Mouse (Mus musculus) hindbrain, embryonic 16.5 days (tissue): ENCODE results near the gene Klk9. TPM values are rescaled to one million over a fixed set of nuclear protein-coding genes. Genes with fewer than 3 reads are reported as not detected.

Source experiments
- ATAC-seq: fragments of 200-750 bp; cut with Nextera tagmentation; 2 replicates; pipeline ENCODE4 v1.8.0; 2017; ENCODE audit warnings: moderate TSS enrichment, moderate library complexity
- H3K27ac ChIP-seq: fragments of 300-500 bp; sonication (generic); 2 replicates; pipeline ENCODE4 v1.5.1; 2014; ENCODE audit warnings: low read depth, mild to moderate bottlenecking, control low read depth, low read length, moderate library complexity
- H3K27me3 ChIP-seq: fragments of 300-500 bp; sonication (generic); replicated peaks from 2 replicates; pipeline ENCODE4 v1.6.1; 2014; ENCODE audit warnings: low read length; ENCODE audit not compliant: control insufficient read depth, insufficient read depth
- H3K36me3 ChIP-seq: fragments of 300-500 bp; sonication (generic); 2 replicates; pipeline ENCODE4 v1.6.1; 2014; ENCODE audit warnings: mild to moderate bottlenecking, low read length, moderate library complexity, mixed read lengths; ENCODE audit not compliant: control insufficient read depth, insufficient read depth
- H3K4me1 ChIP-seq: fragments of 300-500 bp; sonication (generic); 2 replicates; pipeline ENCODE4 v1.6.1; 2014; ENCODE audit warnings: low read depth, low read length; ENCODE audit not compliant: control insufficient read depth, insufficient read depth
- H3K4me2 ChIP-seq: fragments of 300-500 bp; sonication (generic); 2 replicates; pipeline ENCODE4 v1.6.1; 2014; ENCODE audit warnings: mild to moderate bottlenecking, low read length, control low read depth, moderate library complexity
- H3K4me3 ChIP-seq: fragments of 300-500 bp; sonication (generic); 2 replicates; pipeline ENCODE4 v1.5.1; 2014; ENCODE audit warnings: mild to moderate bottlenecking, low read length, control low read depth, moderate library complexity
- H3K9ac ChIP-seq: fragments of 300-500 bp; sonication (generic); 2 replicates; pipeline ENCODE4 v1.6.1; 2014; ENCODE audit warnings: low read depth, mild to moderate bottlenecking, control low read depth, low read length, moderate library complexity
- H3K9me3 ChIP-seq: fragments of 300-500 bp; sonication (generic); 2 replicates; pipeline ENCODE4 v1.6.1; 2014; ENCODE audit warnings: mild to moderate bottlenecking, low read length, moderate library complexity; ENCODE audit not compliant: control insufficient read depth
- WGBS: fragments of 180-500 bp; shearing (Covaris S2); extraction: QIAGEN DNeasy Blood & Tissue Kit; methylation state at CpG from one replicate; pipeline ENCODE4 v1.1.7; 2014; 5-methylcytosine and 5-hydroxymethylcytosine counted together
- polyA plus RNA-seq: library from polyadenylated mRNA; unstranded; fragments of >200 nt; fragmentation: Nextera tagmentation; extraction: Ambion mirVana; gene quantifications from 2 replicates; pipeline ENCODE4 v1.2.1, GENCODE M21; 2015

Gene Klk9
- polyA plus RNA-seq, 1 experiment from 2014 or later, result 0.10 TPM

DNA sequence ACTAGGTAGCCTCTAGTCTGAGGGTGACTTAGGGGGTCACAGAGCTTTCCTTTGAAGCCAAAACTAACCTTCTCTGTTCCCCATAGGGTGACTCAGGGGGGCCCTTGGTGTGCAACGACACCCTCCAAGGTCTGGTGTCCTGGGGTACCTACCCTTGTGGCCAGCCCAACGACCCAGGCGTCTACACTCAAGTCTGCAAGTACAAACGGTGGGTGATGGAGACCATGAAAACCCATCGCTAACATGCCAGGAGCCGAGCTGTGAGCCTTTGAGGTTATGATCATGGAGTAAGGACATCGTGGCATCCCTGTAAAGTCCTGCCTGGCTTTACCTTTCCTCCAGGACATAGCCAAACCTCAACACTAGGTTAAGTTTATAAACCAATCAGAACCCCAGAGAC lies 23.5 kb downstream of the Klk9 start:
- H3K4me2 ChIP-seq, result no peak overlapping the region
- no peak for ATAC-seq
- H3K9me3 ChIP-seq, result no peaks in the 10 kb centered on the region
- H3K4me3 ChIP-seq, result no peak overlapping the region
- no peaks in the 10 kb centered on the region for H3K4me1 ChIP-seq
- no peak overlapping the region for H3K9ac ChIP-seq
- no peaks in the 10 kb centered on the region for H3K27me3 ChIP-seq
- H3K27ac ChIP-seq, result no peak overlapping the region
- H3K36me3 ChIP-seq, result no peaks in the 10 kb centered on the region
- 86% methylated on average over 7 of the region's 7 CpGs for WGBS

GRCm38 (mm10) chr7:43816746-43817145 lies 25.1 kb downstream of the Klk9 start:
- Histone ChIP-seq H3K4me1 (no peaks in the 10 kb centered on the region), H3K4me3 (no peak overlapping the region), H3K27ac (no peak overlapping the region), H3K36me3 (no peaks in the 10 kb centered on the region), H3K9me3 (no peaks in the 10 kb centered on the region), H3K4me2 (no peak overlapping the region), H3K27me3 (no peaks in the 10 kb centered on the region), H3K9ac (no peak overlapping the region)
- ATAC-seq, result no peak

DNA sequence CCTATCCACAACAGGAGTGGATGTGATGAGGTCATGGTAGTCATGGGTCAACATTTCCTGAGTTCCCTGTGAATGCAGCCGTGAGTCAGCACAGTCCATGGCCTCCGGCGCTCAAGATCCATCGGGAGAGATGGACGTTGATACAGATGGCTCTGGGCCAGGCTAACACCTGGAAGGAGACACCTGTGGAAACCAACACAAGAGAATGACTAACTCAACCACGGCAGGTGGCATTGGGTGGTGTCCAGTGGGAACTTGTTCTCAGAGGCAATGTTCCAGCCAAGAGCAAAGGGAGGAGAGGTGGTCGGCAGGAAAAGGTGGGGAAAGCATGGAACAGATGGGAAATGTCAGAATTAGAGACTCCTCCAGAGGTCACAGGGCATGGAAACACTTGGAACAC lies 29.9 kb downstream of the Klk9 start:
- H3K27ac ChIP-seq, result no peak overlapping the region
- no peak overlapping the region for H3K4me2 ChIP-seq
- no peak overlapping the region for H3K9ac ChIP-seq
- H3K4me1 ChIP-seq, result no peaks in the 10 kb centered on the region
- ATAC-seq, result no peak
- no peak overlapping the region for H3K4me3 ChIP-seq
- H3K36me3 ChIP-seq, result no peaks in the 10 kb centered on the region
- no peaks in the 10 kb centered on the region for H3K9me3 ChIP-seq
- H3K27me3 ChIP-seq, result no peaks in the 10 kb centered on the region
- 93% methylated on average over 7 of the region's 7 CpGs for WGBS

- no peak within 1 kb of the TSS for H3K27ac ChIP-seq
- no peaks in the 10 kb centered on the region for H3K4me1 ChIP-seq
- no peaks in the 10 kb centered on the region for H3K9me3 ChIP-seq
- ATAC-seq, result no peak
- no peaks in the 10 kb centered on the region for H3K27me3 ChIP-seq
- no peaks in the 10 kb centered on the region for H3K36me3 ChIP-seq
- no peak within 1 kb of the TSS for H3K4me3 ChIP-seq
- H3K4me2 ChIP-seq, result no peak within 1 kb of the TSS
- 71% methylated on average over 10 of the region's 10 CpGs for WGBS
- no peak within 1 kb of the TSS for H3K9ac ChIP-seq
Observed at GRCm38 (mm10) chr7:43824199-43824598, 32.5 kb downstream of the Klk9 start, which contains the start of gene Klk6. Klk6 (plus strand) TSS chr7:43824499.

- H3K36me3 ChIP-seq, result no peaks in the 10 kb centered on the region
- H3K9me3 ChIP-seq, result no peaks in the 10 kb centered on the region
- no peak overlapping the region for H3K9ac ChIP-seq
- WGBS, result 83% methylated on average over 5 of the region's 5 CpGs
- H3K4me1 ChIP-seq, result no peaks in the 10 kb centered on the region
- H3K4me3 ChIP-seq, result no peak overlapping the region
- no peak for ATAC-seq
- no peaks in the 10 kb centered on the region for H3K27me3 ChIP-seq
- H3K4me2 ChIP-seq, result no peak overlapping the region
- no peak overlapping the region for H3K27ac ChIP-seq
Observed at GRCm38 (mm10) chr7:43826056-43826455, 34.4 kb downstream of the Klk9 start.

DNA sequence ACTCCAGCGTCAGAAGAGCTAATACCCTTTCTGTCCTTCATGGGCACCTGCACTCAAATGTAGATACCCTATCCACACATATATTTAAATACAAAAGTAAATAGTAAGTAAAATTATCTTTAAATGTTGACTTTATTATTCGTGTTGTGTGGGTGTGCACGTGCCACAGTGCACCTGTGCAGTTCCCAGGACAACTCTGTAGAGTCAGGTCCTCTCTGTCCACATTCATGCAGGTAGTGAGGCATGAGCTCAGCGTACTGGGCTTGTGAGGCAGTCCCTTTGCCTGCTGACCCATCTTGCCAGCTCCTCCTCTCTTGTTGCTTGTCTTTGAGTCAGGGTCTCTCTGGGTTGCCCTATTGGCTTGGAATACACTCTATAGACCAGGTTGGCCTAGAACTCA lies 36.0 kb downstream of the Klk9 start:
- H3K27me3 ChIP-seq, result no peaks in the 10 kb centered on the region
- no peak overlapping the region for H3K4me3 ChIP-seq
- no peaks in the 10 kb centered on the region for H3K36me3 ChIP-seq
- ATAC-seq, result no peak
- H3K27ac ChIP-seq, result no peak overlapping the region
- no peak overlapping the region for H3K4me2 ChIP-seq
- H3K9ac ChIP-seq, result no peak overlapping the region
- no peaks in the 10 kb centered on the region for H3K9me3 ChIP-seq
- no peaks in the 10 kb centered on the region for H3K4me1 ChIP-seq
- 83% methylated on average over 4 of the region's 4 CpGs for WGBS

- no peak overlapping the region for H3K4me2 ChIP-seq
- H3K36me3 ChIP-seq, result no peaks in the 10 kb centered on the region
- H3K27ac ChIP-seq, result no peak overlapping the region
- no peaks in the 10 kb centered on the region for H3K4me1 ChIP-seq
- ATAC-seq, result no peak
- no peaks in the 10 kb centered on the region for H3K27me3 ChIP-seq
- H3K9ac ChIP-seq, result no peak overlapping the region
- H3K4me3 ChIP-seq, result no peak overlapping the region
- no peaks in the 10 kb centered on the region for H3K9me3 ChIP-seq
- WGBS, result 93% methylated on average over 8 of the region's 8 CpGs
Observed at GRCm38 (mm10) chr7:43829006-43829405, 37.3 kb downstream of the Klk9 start.

DNA sequence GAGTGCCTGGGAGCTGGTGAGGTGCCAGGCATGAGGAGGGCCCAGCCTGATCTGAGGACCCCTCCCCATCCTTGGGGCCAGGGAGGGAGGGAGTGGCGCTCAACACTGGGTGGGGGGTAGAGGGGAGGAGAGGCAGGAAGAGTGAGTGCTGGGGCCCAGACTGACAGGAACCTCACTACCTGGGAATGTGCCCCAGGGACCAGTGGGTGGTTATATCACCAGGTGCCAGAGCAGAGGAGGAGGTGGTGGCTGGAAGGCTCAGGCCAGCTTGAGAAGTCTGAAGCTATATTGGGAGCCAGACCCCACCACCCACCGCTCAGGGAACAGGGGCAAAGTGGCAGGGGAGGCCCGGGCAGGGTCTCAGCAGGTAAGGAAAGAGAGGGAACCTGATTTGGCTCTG lies 50.0 kb downstream of the Klk9 start, which contains the start of gene Klk5:
TSS of gene Klk5 (plus strand) at position 271 of the 400 bp plus-strand sequence.
- no peaks in the 10 kb centered on the region for H3K9me3 ChIP-seq
- 52% methylated on average over 3 of the region's 3 CpGs for WGBS
- H3K27me3 ChIP-seq, result no peaks in the 10 kb centered on the region
- ATAC-seq, result no peak
- H3K36me3 ChIP-seq, result no peaks in the 10 kb centered on the region
- no peak within 1 kb of the TSS for H3K4me2 ChIP-seq
- H3K4me1 ChIP-seq, result no peaks in the 10 kb centered on the region
- no peak within 1 kb of the TSS for H3K9ac ChIP-seq
- H3K27ac ChIP-seq, result no peak within 1 kb of the TSS
- no peak within 1 kb of the TSS for H3K4me3 ChIP-seq

DNA sequence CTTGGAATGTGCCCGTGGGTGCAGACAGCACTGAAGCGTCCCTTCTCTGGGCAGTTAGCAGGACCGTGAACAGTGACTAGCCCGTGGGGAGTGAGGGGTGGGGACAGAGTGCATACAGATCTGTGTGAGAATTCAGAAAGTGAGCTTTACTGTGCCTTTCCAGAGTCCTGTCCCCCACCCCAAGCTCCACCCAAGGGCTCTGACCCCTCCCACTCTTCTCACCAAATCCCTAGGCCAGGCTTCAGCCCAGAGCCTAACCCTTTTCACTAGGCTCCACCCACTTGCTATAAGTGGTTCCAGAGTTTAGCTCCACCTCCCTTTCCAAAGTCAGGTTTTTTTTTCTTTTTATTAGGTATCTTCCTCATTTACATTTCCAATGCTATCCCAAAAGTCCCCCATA lies 52.1 kb downstream of the Klk9 start:
- no peaks in the 10 kb centered on the region for H3K36me3 ChIP-seq
- H3K9me3 ChIP-seq, result no peaks in the 10 kb centered on the region
- H3K4me3 ChIP-seq, result no peak overlapping the region
- no peak overlapping the region for H3K9ac ChIP-seq
- WGBS, result 85% methylated on average over 4 of the region's 4 CpGs
- H3K4me2 ChIP-seq, result no peak overlapping the region
- no peak overlapping the region for H3K27ac ChIP-seq
- H3K4me1 ChIP-seq, result no peaks in the 10 kb centered on the region
- H3K27me3 ChIP-seq, result no peaks in the 10 kb centered on the region
- no peak for ATAC-seq
